Mouse (Mus musculus) layer of hippocampus, postnatal 36 days (tissue): ENCODE measurements at regions not wholly inside any gene's neighbourhood (a gene's known extent, or its start where the extent isn't known, plus 50 kb on each side); places are given as distances from the start of the nearest gene placed in this dataset.

ENCODE experiments used
- DNase-seq, 2 experiments: peaks; one replicate each; pipeline ENCODE4 v3.0.0; 2022

GRCm38 (mm10) chr2:143305747-143306570 lies 227.7 kb downstream of the Otor start:
- DNase-seq = peak in 1 of 2 experiments; percentile 11

GRCm38 (mm10) chr2:143306571-143306925 lies 228.3 kb downstream of the Otor start:
- DNase-seq = no peak

GRCm38 (mm10) chr2:143325486-143325885 lies 220.5 kb upstream of the Pcsk2 start:
- no peak for DNase-seq

GRCm38 (mm10) chr2:143332071-143332470 lies 213.9 kb upstream of the Pcsk2 start:
- DNase-seq = no peak

- DNase-seq = no peak
These were observed 205.6 kb upstream of the Pcsk2 start for GRCm38 (mm10) chr2:143340364-143340763.

- DNase-seq = peak; percentile 23 to 24
These were observed 181.8 kb upstream of the Pcsk2 start for GRCm38 (mm10) chr2:143364193-143364592.

- no peak for DNase-seq
These were observed 180.0 kb upstream of the Pcsk2 start for GRCm38 (mm10) chr2:143365976-143366375.
